ENCODE assay signal across 25 mouse cellular contexts in genomic region chr11:39364827-39365226, GRCm38 (mm10).
DNase-seq lines count a peak whose midpoint lies in the region; ATAC-seq lines count a peak whose summit lies in the region.
"Had no signal": no experiment of that assay in that cellular context is flagged by ENCODE, and none has a peak within 500 bp of the region (broad histone marks: within the 10 kb centered on the region; RNA-seq: fewer than 3 reads in every experiment).

No protein-coding gene starts in this region.

- H3K4me2 ChIP-seq in midbrain, embryonic 11.5 days: no peak overlapping the region
- H3K4me2 ChIP-seq in midbrain, embryonic 13.5 days (replicated peaks): no peak overlapping the region
- H3K4me2 ChIP-seq in kidney, embryonic 16.5 days (replicated peaks; ENCODE audit: low read depth, low read length): no peak overlapping the region
- H3K4me2 ChIP-seq: embryonic facial prominence, embryonic 13.5 days; embryonic facial prominence, embryonic 15.5 days; forebrain, embryonic 12.5 days had no signal

- peak; percentile 0 for DNase-seq in left cerebral cortex, adult 11 months (ENCODE audit: low spot score)
- no peak for DNase-seq in left cerebral cortex, postnatal 36 days (ENCODE audit: low spot score in 2 of 2)
- DNase-seq in midbrain, embryonic 11.5 days (ENCODE audit: low spot score, missing footprints): no peak
- peak; percentile 2 for DNase-seq in right cerebral cortex, adult 18-20 months
- DNase-seq in right cerebral cortex, postnatal 14 days: no peak
- DNase-seq in telencephalon, adult 2 months (ENCODE audit: low read depth, low spot score): peak; percentile 10
- DNase-seq: adrenal gland, adult 2 months; adrenal gland, postnatal 10 days; adrenal gland, postnatal 25 days; cerebellum, adult 11 months; cerebellum, adult 18-20 months; cerebellum, adult 8-10 months; cerebellum, adult 9-11 months; cerebellum, postnatal 14 days; cerebellum, postnatal 36 days; embryo, embryonic 11 days had no signal

- no peak overlapping the region for H3K4me3 ChIP-seq in midbrain, embryonic 11.5 days (ENCODE audit: low read depth, low read length)
- no peak overlapping the region for H3K4me3 ChIP-seq in midbrain, embryonic 13.5 days (replicated peaks)
- H3K4me3 ChIP-seq in kidney, embryonic 16.5 days (ENCODE audit: low read length): no peak overlapping the region
- H3K4me3 ChIP-seq: embryonic facial prominence, embryonic 13.5 days; embryonic facial prominence, embryonic 15.5 days; erythroblast, embryonic 14.5 days; forebrain, embryonic 10.5 days; forebrain, embryonic 12.5 days had no signal

- H3K27me3 ChIP-seq in midbrain, embryonic 11.5 days (ENCODE audit: control insufficient read depth, insufficient read depth, low read length): no peaks in the 10 kb centered on the region
- H3K27me3 ChIP-seq in midbrain, embryonic 13.5 days: no peaks in the 10 kb centered on the region
- H3K27me3 ChIP-seq in kidney, embryonic 16.5 days (ENCODE audit: insufficient read depth, low read length): no peaks in the 10 kb centered on the region
- H3K27me3 ChIP-seq: embryonic facial prominence, embryonic 13.5 days; embryonic facial prominence, embryonic 15.5 days; forebrain, embryonic 12.5 days had no signal

- 0 out of 2 replicates have a peak, but pooled peaks have one; percentile 11 for ATAC-seq in midbrain, embryonic 11.5 days (ENCODE audit: low FRiP score)
- no peak for ATAC-seq in midbrain, embryonic 13.5 days
- ATAC-seq in kidney, embryonic 16.5 days (ENCODE audit: low FRiP score, low TSS enrichment): no peak
- ATAC-seq: forebrain, embryonic 14.5 days; forebrain, embryonic 16.5 days had no signal

- H3K9ac ChIP-seq in midbrain, embryonic 11.5 days (ENCODE audit: low read length): no peak overlapping the region
- no peak overlapping the region for H3K9ac ChIP-seq in midbrain, embryonic 13.5 days (replicated peaks)
- no peak overlapping the region for H3K9ac ChIP-seq in kidney, embryonic 16.5 days (replicated peaks; ENCODE audit: low read length)
- H3K9ac ChIP-seq: embryonic facial prominence, embryonic 13.5 days; embryonic facial prominence, embryonic 15.5 days; forebrain, embryonic 12.5 days had no signal

- H3K36me3 ChIP-seq in midbrain, embryonic 11.5 days (ENCODE audit: control insufficient read depth, insufficient read depth, low read length): no peaks in the 10 kb centered on the region
- no peaks in the 10 kb centered on the region for H3K36me3 ChIP-seq in midbrain, embryonic 13.5 days
- H3K36me3 ChIP-seq in kidney, embryonic 16.5 days (ENCODE audit: insufficient read depth, low read length): no peaks in the 10 kb centered on the region
- H3K36me3 ChIP-seq: embryonic facial prominence, embryonic 13.5 days; embryonic facial prominence, embryonic 15.5 days; forebrain, embryonic 10.5 days; forebrain, embryonic 12.5 days had no signal

- no peak overlapping the region for H3K27ac ChIP-seq in midbrain, embryonic 11.5 days (ENCODE audit: low read depth, low read length)
- H3K27ac ChIP-seq in midbrain, embryonic 13.5 days: no peak overlapping the region
- no peak overlapping the region for H3K27ac ChIP-seq in kidney, embryonic 16.5 days (ENCODE audit: low read length)
- H3K27ac ChIP-seq: embryonic facial prominence, embryonic 13.5 days; embryonic facial prominence, embryonic 15.5 days; forebrain, embryonic 10.5 days; forebrain, embryonic 12.5 days had no signal

- H3K9me3 ChIP-seq in midbrain, embryonic 11.5 days (ENCODE audit: control insufficient read depth, low read length): no peaks in the 10 kb centered on the region
- H3K9me3 ChIP-seq in midbrain, embryonic 13.5 days: no peaks in the 10 kb centered on the region
- no peaks in the 10 kb centered on the region for H3K9me3 ChIP-seq in kidney, embryonic 16.5 days (ENCODE audit: low read length)
- H3K9me3 ChIP-seq: embryonic facial prominence, embryonic 13.5 days; embryonic facial prominence, embryonic 15.5 days; forebrain, embryonic 10.5 days; forebrain, embryonic 12.5 days had no signal

- no peaks in the 10 kb centered on the region for H3K4me1 ChIP-seq in midbrain, embryonic 11.5 days (ENCODE audit: control insufficient read depth, insufficient read depth, low read length)
- H3K4me1 ChIP-seq in midbrain, embryonic 13.5 days (replicated peaks): no peaks in the 10 kb centered on the region
- no peaks in the 10 kb centered on the region for H3K4me1 ChIP-seq in kidney, embryonic 16.5 days (ENCODE audit: insufficient read depth, low read length)
- H3K4me1 ChIP-seq: embryonic facial prominence, embryonic 13.5 days; embryonic facial prominence, embryonic 15.5 days; forebrain, embryonic 10.5 days; forebrain, embryonic 12.5 days had no signal

- intact Hi-C loops in left cerebral cortex, postnatal 36 days (cut with DNase I): no loop called here

Comparison
In these comparisons a context has a peak if more than half of its experiments do, and no peak if none do; other contexts are left out.
1. DNase-seq: peak in left cerebral cortex, adult 11 months (single experiment), right cerebral cortex, adult 18-20 months (single experiment) and telencephalon, adult 2 months (single experiment); none in left cerebral cortex, postnatal 36 days (0 of 2), midbrain, embryonic 11.5 days (single experiment) and right cerebral cortex, postnatal 14 days (single experiment).